Mouse (Mus musculus): ENCODE data around the gene Slc20a1. TPM values are rescaled to one million over a fixed set of nuclear protein-coding genes. Genes with fewer than 3 reads are reported as not detected.

Gene Slc20a1
- polyA plus RNA-seq (2015; fragmentation: Nextera tagmentation; extraction: Ambion mirVana), result 30.4 TPM in 2 replicates

- Histone ChIP-seq H3K9ac (peak within 1 kb of the TSS; percentile 93), H3K9me3 (no peaks in the 10 kb centered on the region), H3K27me3 (no peaks in the 10 kb centered on the region), H3K4me3 (peak within 1 kb of the TSS; percentile 79), H3K4me2 (peak within 1 kb of the TSS; percentile 88), H3K27ac (peak within 1 kb of the TSS; percentile 92), H3K36me3 (peaks cover 29% of the 10 kb centered on the region), H3K4me1 (peaks cover 16% of the 10 kb centered on the region)
- peak; percentile 98 for ATAC-seq (ENCODE audit: insufficient number of reproducible peaks, insufficient read depth, low FRiP score, low TSS enrichment, low read depth)
- under 1% methylated on average over 95 of the region's 96 CpGs for WGBS
Observed at GRCm38 (mm10) chr2:129198436-129199327, at the start of gene Slc20a1. Gene Slc20a1, plus strand, starts transcription at chr2:129198764.

GRCm38 (mm10) chr2:129148836-129149235 lies 49.7 kb upstream of the Slc20a1 start:
- Histone ChIP-seq H3K9ac (no peak overlapping the region), H3K36me3 (no peaks in the 10 kb centered on the region), H3K27me3 (no peaks in the 10 kb centered on the region), H3K4me3 (no peak overlapping the region), H3K4me1 (no peaks in the 10 kb centered on the region), H3K9me3 (no peaks in the 10 kb centered on the region), H3K27ac (no peak overlapping the region), H3K4me2 (no peak overlapping the region)
- ATAC-seq (ENCODE audit: insufficient number of reproducible peaks, insufficient read depth, low FRiP score, low TSS enrichment, low read depth), result no peak
- WGBS, result 67% methylated on average over 2 of the region's 2 CpGs

- Histone ChIP-seq H3K27ac (no peak overlapping the region), H3K9me3 (no peaks in the 10 kb centered on the region), H3K4me3 (no peak overlapping the region), H3K9ac (no peak overlapping the region), H3K4me1 (no peaks in the 10 kb centered on the region), H3K36me3 (no peaks in the 10 kb centered on the region), H3K27me3 (no peaks in the 10 kb centered on the region), H3K4me2 (no peak overlapping the region)
- ATAC-seq (ENCODE audit: insufficient number of reproducible peaks, insufficient read depth, low FRiP score, low TSS enrichment, low read depth), result no peak
- 79% methylated on average over 5 of the region's 5 CpGs for WGBS
Observed at GRCm38 (mm10) chr2:129150386-129150785, 48.2 kb upstream of the Slc20a1 start.

- WGBS, result 87% methylated on average over 9 of the region's 9 CpGs
- Histone ChIP-seq H3K27me3 (no peaks in the 10 kb centered on the region), H3K4me1 (no peaks in the 10 kb centered on the region), H3K9ac (no peak overlapping the region), H3K4me2 (no peak overlapping the region), H3K27ac (no peak overlapping the region), H3K9me3 (no peaks in the 10 kb centered on the region), H3K36me3 (no peaks in the 10 kb centered on the region), H3K4me3 (no peak overlapping the region)
- no peak for ATAC-seq (ENCODE audit: insufficient number of reproducible peaks, insufficient read depth, low FRiP score, low TSS enrichment, low read depth)
Observed at GRCm38 (mm10) chr2:129151111-129151510, 47.5 kb upstream of the Slc20a1 start.

GRCm38 (mm10) chr2:129152751-129153150 lies 45.8 kb upstream of the Slc20a1 start:
- no peaks in the 10 kb centered on the region for H3K27me3 ChIP-seq
- no peaks in the 10 kb centered on the region for H3K9me3 ChIP-seq
- H3K27ac ChIP-seq, result no peak overlapping the region
- no peak overlapping the region for H3K4me3 ChIP-seq
- no peak overlapping the region for H3K9ac ChIP-seq
- 74% methylated on average over 1 of the region's 1 CpGs for WGBS
- H3K4me2 ChIP-seq, result no peak overlapping the region
- H3K36me3 ChIP-seq, result no peaks in the 10 kb centered on the region
- ATAC-seq (ENCODE audit: insufficient number of reproducible peaks, insufficient read depth, low FRiP score, low TSS enrichment, low read depth), result no peak
- H3K4me1 ChIP-seq, result no peaks in the 10 kb centered on the region

- 65% methylated on average over 5 of the region's 5 CpGs for WGBS
- no peak for ATAC-seq (ENCODE audit: insufficient number of reproducible peaks, insufficient read depth, low FRiP score, low TSS enrichment, low read depth)
- H3K4me2 ChIP-seq, result no peak overlapping the region
Observed at GRCm38 (mm10) chr2:129164815-129165214, 33.7 kb upstream of the Slc20a1 start.

GRCm38 (mm10) chr2:129166466-129167463 lies 31.8 kb upstream of the Slc20a1 start:
- Histone ChIP-seq H3K4me3 (no peak overlapping the region), H3K9me3 (no peaks in the 10 kb centered on the region), H3K27me3 (no peaks in the 10 kb centered on the region), H3K4me1 (no peaks in the 10 kb centered on the region), H3K27ac (no peak overlapping the region), H3K4me2 (no peak overlapping the region), H3K36me3 (no peaks in the 10 kb centered on the region), H3K9ac (no peak overlapping the region)
- 0 out of 2 replicates have a peak, but pooled peaks have one; percentile 20 for ATAC-seq (ENCODE audit: insufficient number of reproducible peaks, insufficient read depth, low FRiP score, low TSS enrichment, low read depth)
- WGBS, result 71% methylated on average over 10 of the region's 10 CpGs

More at GRCm38 (mm10) chr2:129164815-129165214, 33.7 kb upstream of the Slc20a1 start:
- H3K36me3 ChIP-seq, result no peaks in the 10 kb centered on the region
- H3K27ac ChIP-seq, result no peak overlapping the region
- H3K27me3 ChIP-seq, result no peaks in the 10 kb centered on the region
- no peak overlapping the region for H3K9ac ChIP-seq
- H3K9me3 ChIP-seq, result no peaks in the 10 kb centered on the region
- H3K4me1 ChIP-seq, result no peaks in the 10 kb centered on the region
- H3K4me3 ChIP-seq, result no peak overlapping the region

- Histone ChIP-seq H3K4me1 (peaks cover 4% of the 10 kb centered on the region; the same call in 1 of the 2 replicates), H3K9ac (no peak overlapping the region), H3K27me3 (no peaks in the 10 kb centered on the region), H3K4me2 (no peak overlapping the region), H3K27ac (no peak overlapping the region), H3K36me3 (no peaks in the 10 kb centered on the region), H3K9me3 (no peaks in the 10 kb centered on the region), H3K4me3 (no peak overlapping the region)
- ATAC-seq (ENCODE audit: insufficient number of reproducible peaks, insufficient read depth, low FRiP score, low TSS enrichment, low read depth), result no peak
- 55% methylated on average over 10 of the region's 10 CpGs for WGBS
Observed at GRCm38 (mm10) chr2:129173386-129173785, 25.2 kb upstream of the Slc20a1 start.

GRCm38 (mm10) chr2:129174474-129174873 lies 24.1 kb upstream of the Slc20a1 start:
- Histone ChIP-seq H3K9me3 (no peaks in the 10 kb centered on the region), H3K4me2 (no peak overlapping the region), H3K27me3 (no peaks in the 10 kb centered on the region), H3K4me1 (peaks cover 4% of the 10 kb centered on the region; the same call in 1 of the 2 replicates), H3K4me3 (no peak overlapping the region), H3K27ac (no peak overlapping the region), H3K36me3 (no peaks in the 10 kb centered on the region), H3K9ac (no peak overlapping the region)
- 43% methylated on average over 7 of the region's 7 CpGs for WGBS
- no peak for ATAC-seq (ENCODE audit: insufficient number of reproducible peaks, insufficient read depth, low FRiP score, low TSS enrichment, low read depth)

GRCm38 (mm10) chr2:129175636-129176035 lies 22.9 kb upstream of the Slc20a1 start:
- H3K4me1 ChIP-seq, result peaks cover 4% of the 10 kb centered on the region; the same call in 1 of the 2 replicates
- ATAC-seq (ENCODE audit: insufficient number of reproducible peaks, insufficient read depth, low FRiP score, low TSS enrichment, low read depth), result no peak
- no peak overlapping the region for H3K4me2 ChIP-seq
- H3K4me3 ChIP-seq, result no peak overlapping the region
- 69% methylated on average over 2 of the region's 2 CpGs for WGBS
- no peak overlapping the region for H3K27ac ChIP-seq
- H3K9me3 ChIP-seq, result no peaks in the 10 kb centered on the region
- no peaks in the 10 kb centered on the region for H3K36me3 ChIP-seq
- H3K27me3 ChIP-seq, result no peaks in the 10 kb centered on the region
- no peak overlapping the region for H3K9ac ChIP-seq

GRCm38 (mm10) chr2:129176676-129177420 lies 21.7 kb upstream of the Slc20a1 start:
- no peak overlapping the region for H3K4me3 ChIP-seq
- no peak overlapping the region for H3K4me2 ChIP-seq
- H3K27me3 ChIP-seq, result no peaks in the 10 kb centered on the region
- 68% methylated on average over 12 of the region's 12 CpGs for WGBS
- peaks cover 4% of the 10 kb centered on the region; the same call in 1 of the 2 replicates for H3K4me1 ChIP-seq
- ATAC-seq (ENCODE audit: insufficient number of reproducible peaks, insufficient read depth, low FRiP score, low TSS enrichment, low read depth), result no peak
- no peaks in the 10 kb centered on the region for H3K9me3 ChIP-seq
- H3K27ac ChIP-seq, result no peak overlapping the region
- H3K36me3 ChIP-seq, result no peaks in the 10 kb centered on the region
- H3K9ac ChIP-seq, result no peak overlapping the region

Measured in embryonic facial prominence, embryonic 13.5 days (tissue).